Mouse (Mus musculus) forelimb bud, embryonic 11.5 days (tissue): ENCODE data around the gene Wnt9a.
"Not testable (repeated sequence)": the region's sequence is repeated elsewhere in the genome, so short reads cannot be mapped to it uniquely, and the experiment has no call there.

Experiments used
- DNase-seq: peaks from one replicate; pipeline ENCODE4 v3.0.0-alpha.2; 2012; ENCODE audit warnings: low read depth, low spot score

The Wnt9a gene

GRCm38 (mm10) chr11:59335150-59335549 lies 28.4 kb downstream of the Wnt9a start:
- no peak for DNase-seq

DNA sequence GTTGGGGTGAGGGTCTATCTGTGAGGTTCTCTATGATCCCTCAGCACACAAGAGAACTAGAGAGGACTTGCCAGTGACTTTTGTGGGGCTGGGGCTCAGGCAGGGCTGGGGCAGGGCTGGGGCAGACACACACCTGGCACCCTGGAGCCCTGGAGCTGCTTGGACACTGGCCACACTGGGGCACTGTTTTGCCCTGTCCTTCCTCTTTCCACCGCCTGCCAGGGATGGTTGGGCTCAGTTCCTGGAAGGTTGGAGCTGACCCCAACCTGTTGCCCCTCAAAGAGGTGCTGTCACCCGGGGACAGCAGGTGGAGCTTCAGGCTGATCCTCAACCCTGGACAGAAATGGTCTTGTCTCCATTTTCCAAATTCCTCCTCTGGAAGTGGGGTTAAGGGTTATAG lies 29.2 kb downstream of the Wnt9a start:
- DNase-seq, result no peak

GRCm38 (mm10) chr11:59336381-59336780 lies 29.7 kb downstream of the Wnt9a start:
- peak; percentile 65 for DNase-seq

GRCm38 (mm10) chr11:59337955-59338735 lies 31.4 kb downstream of the Wnt9a start:
- no peak for DNase-seq

DNA sequence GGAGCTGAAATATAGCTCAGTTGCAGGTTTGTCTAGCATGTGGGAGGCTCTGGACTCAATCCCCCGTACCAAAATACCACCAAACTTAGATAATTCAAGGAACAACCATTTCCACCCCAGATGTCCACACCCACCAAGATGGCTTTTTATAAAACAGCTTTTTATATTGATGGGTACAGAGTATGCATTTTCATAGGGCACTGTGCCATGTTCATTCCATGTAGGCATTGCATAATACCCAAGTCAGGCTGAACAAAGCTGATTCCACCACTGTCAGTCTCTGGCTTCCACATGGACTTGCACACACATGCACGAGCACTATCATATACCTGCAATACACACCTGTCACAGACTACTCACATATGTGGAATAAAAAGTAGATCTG lies 32.0 kb downstream of the Wnt9a start:
- DNase-seq, result no peak

DNA sequence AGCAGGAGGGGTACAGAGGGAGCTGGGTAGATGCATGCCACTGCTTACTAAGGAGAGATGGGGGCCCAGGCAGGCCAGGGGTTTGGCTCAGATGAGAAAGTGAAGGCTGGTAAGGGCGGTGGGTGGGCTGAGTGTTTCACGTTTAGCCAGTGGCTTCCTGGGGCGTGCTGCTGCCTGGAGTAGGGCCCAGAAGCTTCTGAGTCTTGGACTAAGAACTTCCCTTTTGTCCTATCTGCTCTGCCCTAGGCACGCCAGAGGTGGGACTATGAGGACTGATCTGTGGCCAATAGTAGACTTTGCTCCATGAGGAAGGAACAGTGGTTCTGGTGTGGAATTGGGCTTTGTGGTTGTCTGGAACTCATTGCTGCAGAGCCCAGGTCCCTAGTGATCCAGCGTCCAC lies 36.2 kb downstream of the Wnt9a start:
- DNase-seq, result no peak

DNA sequence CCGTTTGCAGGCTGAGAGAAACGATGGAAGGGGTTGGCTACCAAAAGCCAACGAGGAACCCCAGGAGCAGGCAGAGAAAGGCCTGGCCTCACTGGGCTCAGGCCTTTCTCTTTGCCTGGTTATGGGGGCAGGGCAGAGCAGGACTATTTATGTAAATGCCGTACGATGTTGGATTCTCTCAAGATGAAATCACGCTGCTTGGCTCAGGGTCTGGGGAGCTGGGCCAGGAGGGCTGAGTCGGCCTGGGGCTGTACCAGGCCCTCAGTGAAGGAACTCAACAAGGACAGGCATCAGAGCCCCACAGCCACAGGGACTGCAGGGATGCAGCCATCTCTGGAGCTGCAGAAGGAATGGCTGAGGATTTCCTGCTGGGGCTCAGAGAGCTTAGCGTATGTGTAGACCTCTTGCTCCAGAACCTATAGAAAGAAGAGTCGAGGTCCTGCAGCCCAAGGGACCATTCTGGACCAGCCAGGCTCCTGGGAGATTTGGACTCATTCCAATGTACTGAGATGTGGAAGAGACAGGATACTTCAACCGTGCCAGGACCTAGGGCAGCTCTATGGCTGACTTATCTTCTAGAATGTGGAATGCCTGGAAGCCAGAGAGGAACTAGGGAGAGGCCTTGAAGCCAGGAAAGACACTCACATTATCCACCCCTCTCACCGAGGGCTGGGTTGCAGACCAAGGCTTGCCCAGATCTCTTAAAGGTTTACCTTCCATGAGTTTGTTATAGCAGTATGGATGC lies 39.6 kb downstream of the Wnt9a start:
- no peak for DNase-seq

GRCm38 (mm10) chr11:59350326-59350725 lies 43.6 kb downstream of the Wnt9a start:
- DNase-seq, result peak; percentile 34

GRCm38 (mm10) chr11:59354793-59355192 lies 48.1 kb downstream of the Wnt9a start:
- no peak for DNase-seq

DNA sequence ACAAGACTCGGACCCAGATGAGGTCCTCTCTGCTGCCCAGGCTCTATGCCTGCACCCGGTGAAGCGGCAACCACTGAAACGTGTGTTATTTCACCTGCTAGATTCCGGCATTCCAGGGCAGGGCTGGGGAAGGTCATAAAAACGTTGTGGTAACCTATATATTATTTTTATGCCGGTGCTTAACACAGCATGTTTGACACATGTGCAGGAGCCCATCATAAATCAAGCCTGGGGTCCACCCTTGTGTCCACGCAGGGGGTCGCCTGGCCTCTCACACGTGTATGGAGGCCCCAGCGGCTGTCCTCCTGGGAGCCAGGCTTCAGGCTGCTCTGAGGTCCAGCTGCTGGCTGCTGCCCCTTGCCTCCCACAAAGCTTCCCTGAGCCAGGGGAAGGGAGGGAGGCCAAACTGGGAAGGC lies 50.2 kb downstream of the Wnt9a start:
- peak; percentile 56 for DNase-seq

- DNase-seq, result no peak
Measured at GRCm38 (mm10) chr11:59361291-59361690, 54.6 kb downstream of the Wnt9a start.

GRCm38 (mm10) chr11:59364007-59364406 lies 57.3 kb downstream of the Wnt9a start:
- DNase-seq, result no peak

- no peak for DNase-seq
Measured at GRCm38 (mm10) chr11:59364417-59364816, 57.7 kb downstream of the Wnt9a start.

DNA sequence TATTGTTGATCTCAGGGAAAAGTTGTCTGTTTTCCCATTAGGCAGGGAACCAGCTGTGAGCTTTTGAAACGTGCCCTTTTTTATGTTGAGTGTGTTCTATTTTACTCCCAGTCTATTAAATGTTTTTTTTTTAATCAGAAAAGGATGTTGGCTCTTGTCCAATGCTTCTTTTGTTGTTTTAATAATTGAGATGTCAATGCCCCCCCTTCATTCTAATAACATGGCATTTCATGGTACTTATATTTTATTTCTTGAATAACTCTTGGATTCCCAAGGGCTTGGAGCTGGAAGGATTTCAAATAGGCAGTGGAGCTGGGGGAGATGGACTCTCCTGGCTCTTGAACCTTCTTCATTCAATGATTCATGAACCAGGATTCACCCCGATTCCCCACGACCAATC lies 59.3 kb downstream of the Wnt9a start:
- DNase-seq, result no peak

- no peak for DNase-seq
Measured at GRCm38 (mm10) chr11:59366633-59367032, 59.9 kb downstream of the Wnt9a start.

GRCm38 (mm10) chr11:59367955-59368354 lies 61.2 kb downstream of the Wnt9a start:
- DNase-seq, result not testable (repeated sequence)

DNA sequence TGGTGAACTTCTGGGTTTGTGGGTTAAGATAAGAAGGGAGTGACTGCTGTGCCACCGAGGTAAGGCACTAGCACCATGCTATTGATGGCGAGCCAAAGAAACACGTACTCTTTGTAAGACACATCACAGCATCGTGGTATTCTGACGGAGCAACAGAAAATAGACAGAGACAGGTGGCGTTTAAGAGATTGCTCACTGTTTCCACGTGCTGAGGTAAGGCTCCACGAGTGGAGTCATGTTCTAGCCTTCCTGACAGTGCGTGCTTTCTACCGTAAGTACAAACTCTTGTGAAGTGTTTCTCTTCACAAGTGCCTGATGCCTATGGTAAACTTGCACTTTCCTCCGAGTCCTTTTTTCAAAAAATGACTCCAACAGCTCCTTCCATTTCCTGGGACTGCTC lies 63.1 kb downstream of the Wnt9a start:
- no peak for DNase-seq

- no peak for DNase-seq
Measured at GRCm38 (mm10) chr11:59375475-59375874, 68.7 kb downstream of the Wnt9a start, which contains the start of gene Prss38. TSS of gene Prss38 (minus strand) at chr11:59375657.

DNA sequence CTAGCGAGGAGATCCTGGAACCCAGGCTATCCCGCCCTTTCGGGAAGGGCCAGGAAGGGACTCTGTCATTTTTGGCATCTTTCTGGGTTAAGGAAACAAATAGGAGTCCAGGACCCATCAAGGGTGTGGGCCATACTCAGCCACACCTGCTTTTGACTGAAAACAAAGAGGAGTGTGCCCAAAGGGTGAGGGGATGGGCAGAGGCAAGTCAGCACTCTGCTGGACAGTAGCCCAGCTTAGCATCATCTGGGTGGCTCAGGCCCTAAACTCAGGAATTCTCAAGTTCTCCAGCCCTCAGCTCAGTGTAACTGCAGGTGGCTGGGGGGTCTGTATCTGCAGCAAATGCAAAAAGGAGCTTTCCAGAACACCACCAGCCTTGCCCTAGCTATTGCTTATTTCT lies 71.3 kb downstream of the Wnt9a start:
- no peak for DNase-seq

DNA sequence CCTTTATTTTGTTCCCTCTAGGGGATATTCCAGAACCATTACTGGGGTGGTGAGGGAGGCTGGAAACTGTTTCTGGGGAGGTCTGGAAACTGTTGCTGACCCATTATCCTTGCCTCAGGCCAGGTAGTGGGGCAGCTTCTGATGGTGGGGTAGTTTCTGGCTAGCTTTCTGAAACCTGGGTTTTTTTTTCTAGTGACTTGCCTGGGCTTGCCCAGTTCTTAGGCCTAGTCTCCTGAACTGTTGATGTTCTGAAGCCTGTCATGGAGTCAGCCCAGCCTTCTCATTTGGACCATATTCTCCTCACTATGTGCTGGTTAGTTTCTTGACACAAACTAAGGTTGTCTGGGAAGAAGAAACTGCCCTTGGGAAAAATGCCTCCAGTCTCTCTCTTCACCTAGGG lies 72.8 kb downstream of the Wnt9a start:
- no peak for DNase-seq
